Mouse (Mus musculus) left cerebral cortex, postnatal 10 days (tissue): ENCODE measurements around the gene Tbccd1. TPM values are rescaled to one million over a fixed set of nuclear protein-coding genes. Genes with fewer than 3 reads are reported as not detected.

Experiments used
- DNase-seq, 2 experiments: peaks; one replicate each; pipeline ENCODE4 v3.0.0; 2021 to 2022; ENCODE audit warnings: low spot score in 2 of 2, mixed read lengths in 1 of 2; ENCODE audit errors: extremely low spot score in 1 of 2
- intact Hi-C: fragments of 180-260 bp; cut with DNase I; formaldehyde crosslinking; loops from one replicate; pipeline ENCODE4 v1.15.1; 2025
- total RNA-seq, 2 experiments: library from RNA; stranded (reverse); gene quantifications; 2 replicates each; pipeline ENCODE4 v1.2.3; 2021

Gene Tbccd1
- total RNA-seq, 2 experiments from 2014 or later: 10.5 to 14.2 TPM

GRCm38 (mm10) chr16:22876218-22877043, 19.0 kb upstream of the Tbccd1 start:
- intact Hi-C loops: loop anchor here (2.0 to 5.0 kb wide), 2 partner anchors 170 to 261 kb away; no protein-coding TSS in a partner anchor
- no peak for DNase-seq

GRCm38 (mm10) chr16:22873369-22873768, 15.9 kb upstream of the Tbccd1 start:
- intact Hi-C loops: loop anchor here (5.0 kb wide), 1 partner anchor 244 kb away; no protein-coding TSS in a partner anchor
- no peak for DNase-seq

- intact Hi-C loops: loop anchor here (5.0 kb wide), 1 partner anchor 245 kb away; no protein-coding TSS in a partner anchor
- DNase-seq: no peak
Measured at GRCm38 (mm10) chr16:22872397-22872796, 14.9 kb upstream of the Tbccd1 start.

- no peak for DNase-seq
- intact Hi-C loops: loop anchor here (5.0 kb wide), 1 partner anchor 251 kb away; the partner anchor contains the start of gene Eif4a2
Measured at GRCm38 (mm10) chr16:22856773-22857172, 696 bp downstream of the Tbccd1 start.

GRCm38 (mm10) chr16:22852709-22853108, 4.8 kb downstream of the Tbccd1 start:
- intact Hi-C loops: no loop called here
- DNase-seq: no peak

GRCm38 (mm10) chr16:22848331-22848730, 9.1 kb downstream of the Tbccd1 start:
- DNase-seq: no peak
- intact Hi-C loops: no loop called here

- no peak for DNase-seq
- intact Hi-C loops: no loop called here
Measured at GRCm38 (mm10) chr16:22847686-22848085, 9.8 kb downstream of the Tbccd1 start.

GRCm38 (mm10) chr16:22845481-22845880, 12.0 kb downstream of the Tbccd1 start:
- DNase-seq: no peak
- intact Hi-C loops: no loop called here

GRCm38 (mm10) chr16:22844834-22845233, 12.6 kb downstream of the Tbccd1 start:
- no peak for DNase-seq
- intact Hi-C loops: no loop called here

GRCm38 (mm10) chr16:22844061-22844801, 13.2 kb downstream of the Tbccd1 start:
- DNase-seq: peak; percentile 61 to 92
- intact Hi-C loops: no loop called here

GRCm38 (mm10) chr16:22842871-22843270, 14.6 kb downstream of the Tbccd1 start:
- intact Hi-C loops: no loop called here
- no peak for DNase-seq

GRCm38 (mm10) chr16:22839146-22839857, 18.2 kb downstream of the Tbccd1 start:
- intact Hi-C loops: no loop called here
- DNase-seq: no peak

GRCm38 (mm10) chr16:22832932-22833525, 24.4 kb downstream of the Tbccd1 start:
- DNase-seq: no peak
- intact Hi-C loops: no loop called here

- intact Hi-C loops: no loop called here
- peak; percentile 43 to 58 for DNase-seq
Measured at GRCm38 (mm10) chr16:22820731-22821130, 36.7 kb downstream of the Tbccd1 start.

GRCm38 (mm10) chr16:22811477-22811876, 46.0 kb downstream of the Tbccd1 start, which contains the start of gene Crygs:
Gene Crygs, minus strand, starts transcription at chr16:22811577.
- DNase-seq: no peak
- intact Hi-C loops: no loop called here

GRCm38 (mm10) chr16:22807468-22808070, 49.9 kb downstream of the Tbccd1 start:
- DNase-seq: peak; percentile 22 to 50
- intact Hi-C loops: loop anchor here (2.0 to 5.0 kb wide), 4 partner anchors 225 to 505 kb away; no protein-coding TSS in a partner anchor

GRCm38 (mm10) chr16:22802786-22803185, 54.7 kb downstream of the Tbccd1 start:
- intact Hi-C loops: no loop called here
- DNase-seq: no peak

- intact Hi-C loops: no loop called here
- no peak for DNase-seq
Measured at GRCm38 (mm10) chr16:22800849-22801109, 56.7 kb downstream of the Tbccd1 start.
